Mouse (Mus musculus) layer of hippocampus, postnatal 25 days (tissue): ENCODE results near the gene Rtn4rl1. TPM values are rescaled to one million over a fixed set of nuclear protein-coding genes. Genes with fewer than 3 reads are reported as not detected.
A peak's percentile ranks its signal among the peaks of the same experiment; 100 is the strongest.

Experiments
- DNase-seq, 2 experiments: peaks; one replicate each; pipeline ENCODE4 v3.0.0; 2022; ENCODE audit warnings: mixed read lengths in 2 of 2, low spot score in 1 of 2; ENCODE audit errors: extremely low spot score in 1 of 2
- total RNA-seq, 2 experiments: library from RNA; stranded (reverse); gene quantifications; 2 replicates each; pipeline ENCODE4 v1.2.3; 2021

Rtn4rl1 gene
- total RNA-seq, 2 experiments from 2014 or later: 94.7 to 106 TPM

DNA sequence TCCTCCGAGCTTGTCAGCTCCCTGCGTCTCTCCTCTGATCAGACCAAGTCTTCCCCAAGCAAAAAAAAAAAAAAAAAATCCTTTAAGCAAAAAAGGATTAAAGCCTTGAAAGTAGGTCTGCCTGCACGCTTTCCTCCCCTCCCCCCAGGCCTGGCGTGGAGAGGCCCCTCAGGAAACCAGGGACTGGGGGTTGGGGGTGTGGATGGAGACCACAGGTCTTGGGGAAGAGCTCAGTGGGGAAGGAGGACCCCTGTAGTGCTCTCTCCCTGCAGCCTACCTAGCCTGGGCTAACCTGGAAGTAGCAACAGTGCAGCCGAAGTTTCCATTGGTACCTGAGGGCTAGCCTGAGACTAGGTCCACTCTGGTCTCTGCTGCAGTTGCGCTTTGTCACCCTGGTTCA lies 17.2 kb downstream of the Rtn4rl1 start:
- no peak for DNase-seq

DNA sequence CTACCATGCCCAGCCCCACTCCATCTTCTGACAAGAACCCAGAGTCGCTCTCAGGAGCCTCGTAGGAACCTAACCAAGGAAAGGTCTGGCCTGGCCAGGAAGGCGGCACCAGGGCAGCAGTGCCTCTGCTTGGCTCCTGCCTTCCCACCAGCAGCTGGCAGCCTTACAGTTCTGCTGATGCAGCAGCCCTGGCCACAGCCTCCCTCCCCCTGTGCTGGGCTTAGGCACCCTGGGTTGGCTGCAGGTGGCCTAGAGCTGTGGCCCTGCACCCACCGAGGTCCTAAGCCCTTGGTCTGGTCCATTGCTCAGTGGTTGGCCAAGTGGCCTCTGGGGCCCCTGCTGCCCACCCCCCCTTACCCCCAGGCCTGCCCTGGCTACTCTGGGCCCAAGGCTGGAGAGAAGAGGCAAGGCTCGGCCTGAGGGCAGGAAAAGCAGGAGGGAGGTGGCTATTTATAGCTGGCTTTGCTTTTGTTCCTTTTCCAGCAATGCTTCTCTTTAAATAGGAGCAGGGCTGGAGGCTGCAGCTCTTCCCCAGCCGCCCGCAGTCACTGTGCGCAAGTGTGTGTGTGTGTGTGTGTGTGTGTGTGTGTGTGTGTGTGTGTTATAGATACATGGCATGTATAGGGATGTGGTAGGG lies 18.6 kb downstream of the Rtn4rl1 start:
- no peak for DNase-seq

DNA sequence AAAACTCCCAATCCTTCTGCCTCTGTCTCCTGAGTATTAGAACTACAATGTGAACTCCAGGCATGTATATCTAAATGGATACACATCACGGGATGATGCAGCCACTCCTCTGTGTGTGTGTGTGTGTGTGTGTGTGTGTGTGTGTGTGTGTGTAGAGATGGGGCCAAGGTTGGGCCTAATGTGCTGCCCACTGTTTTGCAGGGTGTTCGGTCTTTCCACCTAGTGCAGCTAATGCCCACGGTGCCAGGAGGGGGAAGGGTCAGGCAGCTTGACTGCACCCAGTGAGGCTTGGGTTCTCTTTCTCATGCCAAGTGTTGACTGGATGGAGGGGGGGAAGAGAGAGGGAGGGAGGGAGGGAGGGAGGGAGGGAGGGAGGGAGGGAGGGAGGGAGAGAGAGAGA lies 19.3 kb downstream of the Rtn4rl1 start:
- no peak for DNase-seq

DNA sequence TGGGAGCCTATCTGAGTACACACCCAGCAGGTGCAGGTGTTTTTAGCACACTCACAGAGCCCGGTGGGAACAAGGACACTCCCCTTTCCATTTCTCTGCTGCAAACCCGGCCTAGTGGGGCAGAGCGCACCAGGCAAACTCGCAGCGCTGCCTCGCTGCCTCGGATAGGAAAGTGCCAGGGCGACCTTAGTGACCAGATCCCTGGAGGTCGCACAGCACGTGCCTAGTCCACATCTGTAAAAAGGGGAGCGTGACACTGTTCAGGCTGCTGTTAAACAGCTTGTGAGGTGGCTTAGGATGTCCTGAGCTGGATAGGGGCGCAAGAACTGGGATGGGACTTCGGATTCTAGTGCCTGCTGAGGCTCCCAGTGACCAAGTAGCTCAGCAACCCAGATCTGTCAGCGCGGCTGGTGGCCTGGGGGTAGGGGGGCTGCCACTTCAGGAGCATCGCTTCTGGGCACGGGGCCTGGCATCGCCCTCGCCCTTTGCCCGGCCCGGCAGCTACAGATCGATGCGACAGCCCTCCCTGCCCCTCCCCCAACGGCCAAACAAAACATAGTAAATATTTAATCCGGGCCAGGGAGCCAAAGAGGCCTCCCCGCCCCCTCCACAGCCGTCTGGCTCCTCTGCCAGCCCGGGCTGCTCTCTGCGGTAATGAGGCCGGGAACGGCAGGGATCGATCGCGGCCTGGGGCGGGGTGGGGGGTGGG lies 19.9 kb downstream of the Rtn4rl1 start:
- no peak for DNase-seq

DNA sequence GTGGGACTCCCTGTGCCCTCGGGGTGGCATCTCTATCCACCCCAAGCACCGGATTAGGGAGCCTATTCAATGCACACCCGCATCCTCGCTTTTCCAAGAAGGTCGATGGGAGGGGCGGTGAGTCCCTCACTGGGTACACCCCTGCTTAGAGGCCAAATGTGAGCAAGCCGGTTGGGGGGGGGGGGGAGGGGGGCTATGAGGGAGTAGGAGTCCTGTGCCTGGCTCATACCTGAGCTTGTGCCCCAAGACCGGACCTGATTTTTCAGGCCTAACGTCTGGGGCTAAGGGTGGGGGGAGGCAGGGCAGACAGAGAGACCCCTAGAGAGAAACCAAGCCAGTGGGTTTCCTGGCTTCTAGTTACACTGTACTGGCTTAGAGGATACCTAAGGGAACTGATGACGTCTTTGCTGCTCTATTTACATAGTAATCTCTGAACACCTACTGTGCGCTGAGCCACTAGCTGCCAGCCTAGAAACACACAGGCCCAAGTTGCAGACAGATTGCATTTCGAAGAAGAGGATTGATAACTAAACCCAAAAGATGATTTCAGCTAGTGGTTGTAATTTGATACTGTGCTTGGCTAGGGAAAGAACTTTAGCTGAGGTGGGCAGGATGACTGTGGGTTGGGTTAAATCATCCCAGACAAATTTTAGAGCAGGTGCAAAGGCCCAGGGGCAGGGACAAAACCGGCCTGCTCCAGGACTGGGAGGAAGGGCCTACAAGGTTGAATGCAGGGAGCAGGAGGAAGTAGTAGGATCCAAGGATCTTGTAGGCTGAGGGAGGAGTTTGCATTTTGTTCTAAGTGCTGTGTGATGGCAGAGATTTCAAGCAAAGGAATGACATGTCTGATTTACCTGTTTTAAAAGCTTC lies 20.7 kb downstream of the Rtn4rl1 start:
- DNase-seq: no peak

DNA sequence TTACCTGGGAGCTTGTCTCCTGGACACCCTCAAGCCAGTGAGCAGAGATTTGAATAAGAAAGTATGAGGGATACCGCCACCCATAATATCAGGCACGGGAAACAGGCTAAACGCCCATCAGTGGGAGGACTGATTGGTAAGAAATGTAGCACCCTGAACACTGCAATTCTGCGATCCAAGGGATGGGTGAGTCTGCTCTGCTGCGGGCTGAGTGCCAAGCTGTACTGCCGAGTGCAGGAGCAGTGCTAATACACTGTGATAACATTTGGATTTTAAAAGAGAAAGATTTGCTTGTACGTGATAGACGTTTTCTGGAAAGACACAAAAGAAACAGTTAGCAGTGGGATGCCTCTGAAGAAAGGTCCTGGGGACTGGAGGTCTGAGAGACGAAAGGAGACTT lies 26.5 kb downstream of the Rtn4rl1 start:
- peak in 1 of 2 experiments; percentile 65 for DNase-seq

DNA sequence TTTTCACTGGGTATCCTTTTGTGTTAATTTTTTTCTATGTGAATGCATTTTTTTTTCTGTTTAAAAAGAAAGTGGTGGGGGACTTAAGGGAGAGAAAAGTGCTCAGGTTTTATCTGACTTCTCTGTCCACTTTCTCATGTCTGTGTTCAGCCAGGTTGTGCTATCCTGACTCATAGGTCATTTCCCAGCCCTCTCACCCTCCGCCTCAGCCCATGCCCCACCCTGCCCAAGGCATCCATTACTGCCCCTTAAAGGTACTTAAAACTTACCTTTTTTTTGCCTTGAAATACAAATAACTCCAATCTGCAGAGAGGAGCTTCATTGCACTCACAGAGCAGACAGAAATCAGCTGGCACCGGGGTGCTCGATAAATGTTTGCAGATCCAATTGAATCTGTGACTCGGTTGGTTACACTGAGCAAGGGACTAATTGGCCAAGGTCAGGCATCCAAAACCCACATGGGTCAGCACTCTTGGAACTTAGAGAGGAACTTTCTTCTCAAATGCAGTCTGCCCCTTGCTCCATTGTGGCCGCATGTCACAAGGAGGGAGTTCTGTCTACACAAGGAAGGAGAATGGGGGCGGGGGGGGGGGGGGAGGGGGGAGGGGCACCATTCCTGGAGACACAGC lies 27.0 kb downstream of the Rtn4rl1 start:
- no peak for DNase-seq

DNA sequence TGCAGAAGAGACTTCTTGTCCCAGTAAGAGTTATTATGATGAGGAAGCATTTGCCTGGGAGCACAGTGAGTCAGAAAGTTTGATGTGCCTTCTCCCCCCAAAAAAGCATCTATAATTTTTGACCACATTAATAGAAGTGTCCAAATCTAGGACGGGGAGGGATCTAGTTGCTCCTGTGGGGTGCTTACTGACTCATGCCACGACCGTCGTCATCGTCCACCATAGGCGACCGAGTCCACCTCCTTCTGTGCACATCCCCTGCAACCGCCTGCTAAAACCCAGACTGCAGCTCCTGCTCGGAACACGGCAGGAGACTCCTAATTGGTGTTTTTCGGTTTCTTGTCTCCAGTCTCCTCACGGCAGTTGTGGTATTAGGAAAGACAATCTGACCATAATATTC lies 30.5 kb downstream of the Rtn4rl1 start:
- no peak for DNase-seq

DNA sequence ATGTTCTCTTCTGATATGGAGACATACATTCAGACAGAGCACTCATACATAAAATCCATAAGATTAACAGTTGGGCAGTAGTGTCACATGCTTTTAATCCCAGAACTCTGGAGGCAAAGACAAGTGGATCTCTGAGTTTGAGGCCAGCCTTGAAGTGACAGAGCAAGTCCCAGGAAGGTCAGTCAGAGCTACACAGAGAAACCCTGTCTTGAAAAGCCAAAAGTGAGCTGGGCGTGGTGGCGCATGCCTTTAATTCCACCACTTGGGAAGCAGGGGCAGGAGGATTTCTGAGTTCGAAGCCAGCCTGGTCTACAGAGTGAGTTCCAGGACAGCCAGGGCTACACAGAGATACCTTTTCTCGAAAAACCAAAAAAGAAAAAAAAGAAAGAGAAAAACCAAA lies 31.3 kb downstream of the Rtn4rl1 start:
- DNase-seq: no peak

DNA sequence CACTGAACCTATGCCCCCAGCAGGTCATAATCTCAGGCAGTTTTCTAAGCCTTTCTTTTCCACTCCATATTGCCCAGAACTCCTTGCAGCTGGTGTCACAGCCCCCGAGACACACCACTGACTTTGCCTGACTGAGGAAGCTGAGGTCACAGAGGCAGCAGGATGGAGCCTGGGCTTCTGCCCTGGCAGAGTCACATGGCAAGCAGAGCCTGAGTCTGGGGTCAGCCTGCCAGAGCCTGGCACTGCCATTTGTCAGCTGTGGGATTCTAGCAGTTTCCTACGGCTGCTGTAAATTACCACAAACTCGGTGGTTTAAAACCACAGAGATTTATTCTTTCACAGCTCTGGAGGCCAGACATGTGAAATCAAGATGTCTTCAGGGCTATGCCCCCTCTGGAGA lies 34.0 kb downstream of the Rtn4rl1 start:
- no peak for DNase-seq

DNA sequence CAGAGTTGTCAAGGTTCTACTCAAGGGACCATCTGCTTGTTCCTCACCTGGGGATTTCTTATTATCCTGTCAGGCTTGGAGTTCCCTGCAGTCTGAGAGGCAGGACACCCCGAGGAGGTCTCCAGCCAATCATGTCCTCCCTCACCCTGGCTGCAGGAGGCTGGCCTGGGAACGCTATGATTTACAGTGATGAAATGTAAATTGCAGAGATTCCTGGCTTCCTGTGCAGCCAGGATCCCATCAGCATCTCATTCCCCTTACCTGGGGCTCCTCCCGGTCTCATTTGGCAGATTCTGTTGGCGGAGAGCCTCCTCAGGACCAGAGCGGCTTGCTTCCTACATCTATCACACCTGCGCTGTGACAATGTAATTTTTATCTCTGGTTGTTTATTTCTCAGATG lies 35.7 kb downstream of the Rtn4rl1 start:
- DNase-seq: no peak

DNA sequence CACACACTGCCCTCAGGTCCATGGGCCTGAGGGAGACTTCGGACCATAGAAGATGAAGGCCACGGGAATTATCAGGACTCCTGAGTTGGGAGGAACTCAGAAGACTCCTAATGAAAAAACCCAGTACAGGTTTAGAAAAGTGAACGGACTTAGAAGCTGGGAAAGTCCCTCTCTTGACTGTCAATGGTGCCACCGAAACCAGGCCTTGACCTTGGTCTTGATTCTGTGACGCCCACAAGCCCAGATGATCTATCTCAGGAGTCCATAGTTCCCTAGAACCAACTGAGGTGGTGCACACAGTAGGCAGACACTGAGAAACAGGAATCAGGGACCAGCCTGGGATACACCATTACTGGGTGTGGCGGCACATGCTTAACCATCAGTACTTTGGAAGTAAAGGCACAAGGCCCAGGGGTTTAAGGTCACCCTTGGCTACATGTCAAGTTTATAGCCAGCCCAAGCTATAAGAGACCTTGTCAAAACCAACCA lies 36.7 kb downstream of the Rtn4rl1 start:
- no peak for DNase-seq

DNA sequence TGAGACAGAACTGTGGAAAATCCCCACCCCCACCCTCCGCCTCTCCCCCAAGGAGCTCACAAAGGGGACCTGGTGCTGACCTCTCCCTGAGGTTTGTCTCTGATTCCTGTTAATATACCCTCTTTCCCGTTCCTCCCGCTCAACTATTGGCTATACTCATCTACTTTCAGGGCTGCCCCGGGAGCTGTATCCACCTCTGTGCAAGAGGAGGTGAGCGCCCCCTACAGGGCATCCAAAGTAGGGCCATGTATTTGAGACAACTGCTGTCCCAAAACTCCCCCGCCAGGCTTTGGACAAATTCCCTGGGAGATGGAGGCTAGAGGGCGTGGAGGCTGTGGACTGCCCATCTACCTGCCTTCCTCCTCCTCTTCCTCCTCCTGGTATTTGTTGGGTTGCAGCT lies 38.2 kb downstream of the Rtn4rl1 start:
- peak in 1 of 2 experiments; percentile 71 for DNase-seq

DNA sequence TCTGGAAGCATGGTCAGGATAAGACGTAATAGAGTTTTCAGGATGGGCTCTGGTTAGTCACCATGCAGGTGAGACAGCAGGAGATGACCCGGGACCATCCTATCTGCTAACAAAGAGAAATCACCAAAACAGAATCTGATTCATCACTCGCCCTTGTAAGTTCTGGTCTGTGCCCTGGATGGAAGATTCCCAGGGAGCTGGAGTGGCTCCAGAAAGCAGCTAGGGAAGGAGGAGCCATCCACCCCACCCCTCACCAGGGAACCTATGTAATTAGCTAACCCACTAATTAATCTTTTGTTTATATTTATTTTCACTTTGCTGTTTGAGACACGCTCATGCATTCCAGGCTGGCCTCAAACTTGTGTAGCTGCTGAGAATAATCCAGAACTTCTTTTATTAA lies 38.9 kb downstream of the Rtn4rl1 start:
- DNase-seq: no peak

DNA sequence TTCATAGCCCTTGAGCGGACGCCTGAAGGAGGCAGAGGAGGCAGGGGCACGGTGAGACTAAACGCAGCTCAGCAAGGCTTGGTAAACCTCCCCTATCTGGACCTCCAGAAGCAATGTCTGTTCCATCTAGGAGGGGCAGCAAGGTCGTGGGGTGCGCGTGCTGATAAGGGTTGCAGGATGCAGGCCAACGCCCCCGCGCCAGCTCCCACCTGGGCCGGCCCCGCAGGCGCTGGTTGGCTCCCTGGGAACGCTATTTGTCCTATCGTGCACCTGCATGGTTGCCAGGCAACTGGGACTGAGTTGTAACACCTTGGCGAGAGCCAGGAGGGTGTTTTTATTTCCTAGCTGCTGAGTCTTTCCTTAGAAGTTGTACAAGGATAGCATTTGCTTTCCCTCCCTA lies 41.2 kb downstream of the Rtn4rl1 start:
- DNase-seq: no peak

DNA sequence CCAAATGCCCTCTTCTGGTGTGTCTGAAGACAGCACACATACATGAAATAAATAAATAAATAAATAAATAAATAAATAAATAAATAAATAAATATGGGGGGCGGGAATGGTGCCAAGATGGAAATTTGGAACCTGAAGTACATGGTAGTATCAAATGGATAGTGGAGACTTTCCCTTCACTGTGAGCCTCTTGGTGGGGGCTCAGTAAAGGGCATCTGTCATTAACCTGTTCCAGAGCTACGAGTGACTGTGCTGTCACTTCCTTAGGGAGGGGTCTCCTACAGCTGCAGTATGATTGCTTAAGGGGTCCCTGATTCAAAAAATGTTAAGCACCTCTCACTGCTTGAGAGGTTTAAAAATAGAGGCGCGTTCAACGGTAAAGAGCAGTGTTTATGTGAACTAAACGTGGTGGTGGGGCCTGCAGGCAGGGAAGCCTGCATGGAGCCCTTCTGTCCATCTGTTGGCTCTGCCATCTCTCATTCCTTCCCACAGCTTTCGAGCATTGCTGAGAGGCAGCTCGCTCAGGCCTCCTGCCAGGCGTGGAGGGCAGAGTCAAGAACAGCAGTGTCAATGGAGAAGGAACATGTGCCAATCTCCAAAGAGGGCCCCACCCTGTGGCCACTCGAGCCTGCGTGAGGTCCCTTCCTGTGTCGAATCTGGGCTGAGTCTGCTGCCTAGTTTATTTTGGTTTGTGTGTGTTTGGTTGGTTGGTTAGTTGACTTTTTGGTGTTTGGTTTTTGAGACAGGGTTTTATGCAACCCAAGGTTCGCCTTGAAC lies 46.8 kb downstream of the Rtn4rl1 start:
- no peak for DNase-seq

DNA sequence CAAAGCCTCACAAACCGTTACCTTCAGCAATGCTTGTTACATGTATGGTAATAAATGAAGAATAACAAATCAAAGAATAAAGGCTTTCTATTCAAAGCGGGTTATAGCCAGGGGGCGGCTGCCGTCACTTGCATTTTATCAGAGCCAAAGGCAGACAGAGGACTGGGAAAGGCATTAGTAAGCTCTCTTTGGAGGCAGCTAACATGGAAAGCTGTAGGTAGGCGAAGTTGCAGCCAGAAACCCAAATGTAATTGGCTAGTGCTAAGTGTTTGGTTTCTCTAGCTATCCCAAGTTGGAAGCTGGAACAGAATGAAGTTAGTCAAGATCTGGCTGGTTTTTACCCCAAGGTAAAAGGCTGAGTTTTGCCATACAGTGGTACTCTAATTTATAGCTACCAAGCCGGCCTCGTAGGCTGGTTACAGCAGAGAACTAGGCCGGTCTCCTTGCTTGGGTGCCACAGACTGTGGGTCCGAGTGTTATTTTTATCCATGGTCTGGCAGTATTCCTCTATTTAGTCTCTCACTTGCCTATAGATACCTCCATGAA lies 49.2 kb downstream of the Rtn4rl1 start:
- no peak for DNase-seq

DNA sequence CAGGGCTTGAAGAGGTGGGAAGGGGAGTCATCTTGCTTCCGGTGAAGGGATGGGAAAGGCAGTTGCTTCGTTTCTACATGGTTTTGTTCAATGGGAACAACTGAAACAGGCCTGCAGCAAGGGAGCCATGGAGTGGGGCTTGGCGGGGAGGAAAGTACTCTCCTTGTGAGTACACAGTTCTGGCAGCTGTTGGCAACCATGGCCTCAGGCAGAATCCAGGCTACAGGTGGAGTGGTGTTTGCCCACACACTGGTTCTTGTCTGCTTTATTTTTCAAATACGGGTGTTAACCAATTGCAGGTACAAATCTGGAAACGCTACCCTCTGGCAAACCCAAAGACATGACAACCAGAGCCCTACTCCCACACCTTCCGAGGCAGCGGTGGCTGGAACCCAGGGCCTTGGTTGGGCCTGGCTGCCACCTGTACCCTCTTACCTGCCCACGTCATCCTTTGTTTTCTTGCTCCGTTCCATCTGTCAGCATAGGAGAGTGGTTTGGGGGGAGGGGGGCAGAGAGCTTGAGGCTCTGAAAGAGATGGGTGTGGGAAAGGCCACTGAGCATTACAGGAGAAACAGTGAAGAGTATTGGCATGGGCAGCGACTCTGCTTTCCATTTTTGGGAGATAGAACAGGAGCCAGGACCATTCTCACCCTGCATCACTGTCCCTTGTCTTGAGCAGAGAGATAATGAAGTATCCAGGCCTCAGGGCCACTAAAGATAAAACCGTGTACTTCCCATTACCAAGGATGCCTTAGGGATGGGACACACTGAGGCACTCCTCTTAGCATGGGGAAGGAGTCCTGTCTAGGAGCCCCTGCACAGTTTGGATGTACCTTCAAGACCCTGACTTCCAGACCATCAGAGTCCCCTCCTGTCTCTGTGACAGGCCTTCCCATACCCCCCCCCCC lies 51.0 kb downstream of the Rtn4rl1 start:
- no peak for DNase-seq
